Mouse (Mus musculus) cerebellum, postnatal 10 days (tissue): ENCODE results near the gene Caln1.
"Not testable (repeated sequence)": the region's sequence is repeated elsewhere in the genome, so short reads cannot be mapped to it uniquely, and the experiment has no call there.

Source experiments
- DNase-seq, 2 experiments: peaks; one replicate each; pipeline ENCODE4 v3.0.0; 2021; ENCODE audit warnings: mixed read lengths in 2 of 2

Gene Caln1

GRCm38 (mm10) chr5:130553916-130554315 lies 184.7 kb downstream of the Caln1 start:
- DNase-seq = no peak

GRCm38 (mm10) chr5:130563146-130563545 lies 193.9 kb downstream of the Caln1 start:
- DNase-seq = no peak

DNA sequence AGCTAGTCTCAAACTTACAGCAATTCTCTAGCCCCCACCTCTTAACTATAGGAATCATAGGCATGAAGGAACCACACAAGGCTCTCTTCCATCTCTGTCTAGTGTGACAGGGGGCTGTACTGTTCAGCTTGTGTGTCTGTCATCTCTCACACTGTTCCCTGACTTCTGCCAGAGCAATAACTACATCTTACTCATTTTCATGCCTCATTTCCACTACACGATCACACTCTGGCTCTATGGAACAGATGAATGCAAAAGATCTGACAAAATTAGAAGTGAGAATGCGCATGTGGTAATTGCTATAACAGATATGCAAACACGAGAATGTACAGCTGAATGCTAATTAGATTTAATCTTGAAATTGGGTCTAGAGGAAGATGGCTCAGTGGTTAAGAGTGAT lies 196.7 kb downstream of the Caln1 start:
- no peak for DNase-seq

- DNase-seq = peak; percentile 28 to 42
These were observed 208.3 kb downstream of the Caln1 start for GRCm38 (mm10) chr5:130577581-130577980.

DNA sequence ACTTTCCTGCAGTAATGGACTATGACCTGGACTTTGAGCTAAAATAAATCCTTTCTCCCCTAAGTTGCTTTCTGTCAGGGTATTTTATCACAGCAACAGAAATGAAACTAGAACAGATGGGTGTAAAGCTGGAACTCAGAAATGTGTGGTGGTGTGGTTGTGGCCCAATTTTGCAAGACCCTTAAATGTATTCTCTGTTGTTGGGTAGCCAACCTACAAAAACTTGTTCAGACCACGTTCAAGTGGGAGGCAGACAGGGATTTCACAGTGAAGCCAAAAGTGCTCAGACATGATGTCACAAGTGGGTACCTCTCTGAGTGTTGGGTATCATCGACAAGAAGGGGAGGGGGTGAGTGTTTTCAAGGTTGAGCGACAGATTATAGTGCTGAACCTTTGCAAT lies 214.8 kb downstream of the Caln1 start:
- DNase-seq = no peak

DNA sequence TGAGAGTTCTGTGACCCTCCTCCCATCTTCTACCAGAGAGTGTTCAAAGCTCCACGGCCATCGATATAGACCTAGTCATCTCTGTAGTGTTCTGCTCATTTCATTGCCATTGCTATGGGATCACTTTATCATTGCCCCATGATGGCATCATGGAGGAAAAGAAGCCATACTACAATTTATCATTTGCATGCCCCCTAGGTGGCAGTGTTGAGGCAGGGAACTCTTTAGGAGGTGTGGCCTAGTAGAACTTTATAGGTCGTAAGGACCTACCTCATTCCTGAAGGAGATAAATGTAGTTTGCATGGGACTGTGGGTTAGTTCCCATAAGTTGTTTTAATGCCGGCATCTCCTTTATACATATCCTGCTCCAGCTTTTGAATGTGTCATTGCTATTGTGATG lies 217.0 kb downstream of the Caln1 start:
- DNase-seq = peak; percentile 26 to 35

GRCm38 (mm10) chr5:130596541-130596940 lies 227.3 kb downstream of the Caln1 start:
- DNase-seq = no peak

DNA sequence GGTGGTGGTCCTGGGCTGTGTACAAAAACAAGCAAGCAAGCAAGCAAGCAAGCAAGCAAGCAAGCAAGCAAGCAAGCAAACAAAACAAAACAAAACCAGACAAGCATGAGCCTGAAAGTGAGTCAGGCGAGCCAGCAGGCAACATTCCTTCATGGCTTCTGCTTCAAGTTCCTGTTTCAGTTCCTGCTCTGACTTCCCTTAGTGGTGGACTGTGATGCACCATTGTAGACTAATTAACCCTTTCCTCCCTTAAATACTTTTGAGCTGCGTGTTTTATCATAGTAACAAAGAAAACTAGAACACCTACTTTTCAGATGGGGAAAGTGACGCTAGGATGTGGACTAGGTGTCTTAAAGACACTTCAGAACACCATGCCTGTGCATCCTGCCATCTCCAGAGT lies 244.4 kb downstream of the Caln1 start:
- DNase-seq = no peak

GRCm38 (mm10) chr5:130614209-130614608 lies 245.0 kb downstream of the Caln1 start:
- DNase-seq = peak; percentile 81 to 82

GRCm38 (mm10) chr5:130620060-130620459 lies 250.8 kb downstream of the Caln1 start:
- no peak for DNase-seq

DNA sequence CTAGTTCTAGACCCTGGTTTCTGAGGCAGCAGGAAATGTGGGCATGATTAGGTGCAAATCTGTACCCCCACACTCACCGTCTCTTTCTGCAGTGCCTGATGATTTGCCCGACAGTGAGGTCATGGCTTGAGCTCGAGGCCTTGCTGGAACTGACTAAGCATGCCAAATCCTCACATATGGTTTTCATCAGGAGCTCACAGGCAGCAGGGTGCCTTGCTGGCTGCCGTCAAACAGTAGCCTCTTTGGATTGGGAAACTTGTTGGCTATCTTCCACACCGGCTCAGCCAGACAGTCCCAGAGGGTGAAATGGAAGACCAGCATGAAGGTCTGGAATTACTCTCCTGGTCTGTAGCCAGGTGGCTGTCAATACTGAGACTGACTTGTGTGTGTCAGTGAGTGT lies 254.0 kb downstream of the Caln1 start:
- DNase-seq = peak; percentile 84 to 91

DNA sequence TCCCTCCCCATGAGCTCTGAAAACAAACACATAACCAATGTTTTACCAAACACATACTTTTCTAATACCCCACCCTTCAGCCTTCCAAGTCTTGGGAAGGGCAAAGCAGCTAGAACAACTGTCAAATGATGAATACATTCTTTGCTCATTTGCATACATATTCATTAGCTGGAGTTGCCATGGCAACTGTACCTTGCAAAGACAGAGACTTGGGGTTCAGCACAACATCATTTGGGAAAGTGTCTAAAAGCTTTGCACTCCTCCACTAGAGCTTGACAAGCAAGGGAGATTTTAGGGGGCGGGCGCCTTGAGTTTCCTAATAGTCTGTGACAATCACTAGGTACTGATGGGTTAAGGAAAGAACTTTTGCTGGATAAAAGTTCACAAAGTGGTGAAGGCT lies 258.5 kb downstream of the Caln1 start:
- DNase-seq = no peak

- DNase-seq = no peak
These were observed 266.1 kb downstream of the Caln1 start for GRCm38 (mm10) chr5:130635397-130635796.

- no peak for DNase-seq
These were observed 272.6 kb downstream of the Caln1 start for GRCm38 (mm10) chr5:130641881-130642280.

- DNase-seq = not testable (repeated sequence)
These were observed 276.9 kb downstream of the Caln1 start for GRCm38 (mm10) chr5:130646126-130646525.

DNA sequence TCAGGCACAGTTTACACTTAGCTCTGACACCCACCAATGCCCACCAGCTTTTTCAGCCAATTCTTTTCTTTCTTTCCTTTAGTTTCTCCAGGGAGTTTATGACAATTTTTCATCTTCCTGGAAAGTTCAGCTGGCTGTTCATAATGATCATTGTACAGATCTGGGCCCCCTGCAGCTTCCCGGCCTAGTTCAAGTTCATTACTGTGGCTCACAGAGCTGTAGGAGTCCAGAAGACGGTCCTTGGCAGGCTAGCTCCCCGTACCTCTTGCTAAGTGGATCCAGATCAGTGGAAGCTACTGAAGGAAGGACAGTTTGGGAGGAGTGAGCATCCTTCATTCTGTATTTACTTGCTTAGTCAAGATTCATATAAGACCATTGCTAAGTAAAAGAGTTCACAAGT lies 288.9 kb downstream of the Caln1 start:
- DNase-seq = peak in 1 of 2 experiments; percentile 18

DNA sequence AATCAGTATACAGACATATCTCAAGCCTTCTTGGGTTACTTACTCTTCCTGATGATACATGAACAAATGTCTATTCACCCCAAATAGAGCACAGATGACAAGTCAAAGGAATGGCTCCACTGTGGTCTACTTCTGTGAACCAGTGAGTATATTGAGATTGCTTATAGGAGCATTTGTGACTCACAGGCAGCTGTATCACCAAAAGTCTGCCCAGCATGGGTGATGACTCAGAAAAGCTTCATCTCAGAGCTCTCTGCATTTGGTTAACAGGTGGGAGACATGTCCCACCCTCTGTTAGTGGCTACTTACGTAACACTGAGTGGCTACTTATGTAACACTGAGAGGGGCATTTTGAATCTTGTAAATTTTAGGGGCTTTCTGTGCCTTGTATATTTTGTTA lies 296.8 kb downstream of the Caln1 start:
- no peak for DNase-seq

DNA sequence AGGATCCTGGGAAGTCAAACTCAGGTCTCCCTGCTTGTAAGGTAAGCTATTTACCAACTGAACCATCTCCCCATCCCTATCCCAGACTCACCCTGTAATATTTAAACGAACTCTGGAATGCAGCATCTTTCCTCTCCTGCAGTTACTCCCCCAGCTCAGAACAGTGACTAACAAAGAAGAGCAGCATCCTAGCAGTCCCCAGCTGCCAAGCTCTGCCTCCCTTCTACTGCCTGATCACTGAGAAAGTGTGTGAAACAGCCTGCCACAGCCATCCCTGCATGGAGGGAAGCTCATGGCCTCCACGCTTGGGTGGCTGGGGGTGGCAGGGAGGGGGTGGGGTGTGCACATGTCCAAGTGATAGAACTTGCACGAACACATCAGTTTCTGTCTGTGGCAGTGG lies 303.3 kb downstream of the Caln1 start:
- DNase-seq = no peak

GRCm38 (mm10) chr5:130673092-130673491 lies 303.8 kb downstream of the Caln1 start:
- peak in 1 of 2 experiments; percentile 23 for DNase-seq

DNA sequence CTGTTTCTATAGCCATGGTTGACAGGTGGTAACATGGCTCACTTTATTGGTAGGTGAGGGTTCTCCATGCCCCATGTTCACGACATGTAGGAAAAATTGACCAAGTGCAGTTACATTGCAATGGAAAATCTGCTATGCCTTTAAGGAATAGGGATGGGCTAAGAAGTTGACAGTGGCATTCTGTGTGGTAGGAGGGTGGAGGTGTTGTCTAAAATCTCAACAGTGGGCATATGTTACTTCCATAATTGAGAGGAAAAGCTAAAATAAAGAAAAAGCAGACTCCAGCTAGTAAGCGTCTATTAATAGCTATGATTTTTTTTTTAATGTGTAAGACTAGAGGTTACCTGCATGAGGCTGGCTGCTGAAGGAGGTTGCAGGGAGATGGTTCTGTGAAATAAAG lies 308.6 kb downstream of the Caln1 start:
- DNase-seq = no peak

- DNase-seq = peak; percentile 84 to 90
These were observed 316.8 kb downstream of the Caln1 start for GRCm38 (mm10) chr5:130685911-130686658.

GRCm38 (mm10) chr5:130688385-130689138 lies 319.3 kb downstream of the Caln1 start:
- DNase-seq = no peak

GRCm38 (mm10) chr5:130691349-130691748 lies 322.1 kb downstream of the Caln1 start:
- DNase-seq = peak in 1 of 2 experiments; percentile 44

- DNase-seq = no peak
These were observed 330.2 kb downstream of the Caln1 start for GRCm38 (mm10) chr5:130699476-130699875.
